Mouse (Mus musculus) thymus, postnatal 36 days (tissue): ENCODE results near the gene Wnt7b.

ENCODE experiments used
- DNase-seq, 2 experiments: peaks; one replicate each; pipeline ENCODE4 v3.0.0; 2022; ENCODE audit warnings: mixed read lengths in 2 of 2

Wnt7b gene

GRCm38 (mm10) chr15:85505118-85505925 lies 77.0 kb downstream of the Wnt7b start:
- no peak for DNase-seq

GRCm38 (mm10) chr15:85503127-85503526 lies 79.1 kb downstream of the Wnt7b start, which contains the start of gene 7530416G11Rik:
Gene 7530416G11Rik, minus strand, starts transcription at chr15:85503227.
- DNase-seq = no peak

- no peak for DNase-seq
These were observed 82.0 kb downstream of the Wnt7b start for GRCm38 (mm10) chr15:85500267-85500666.

- DNase-seq = no peak
These were observed 84.2 kb downstream of the Wnt7b start for GRCm38 (mm10) chr15:85497981-85498475.

- DNase-seq = no peak
These were observed 84.7 kb downstream of the Wnt7b start for GRCm38 (mm10) chr15:85497548-85497947.

- DNase-seq = no peak
These were observed 88.1 kb downstream of the Wnt7b start for GRCm38 (mm10) chr15:85494163-85494621.

- no peak for DNase-seq
These were observed 92.5 kb downstream of the Wnt7b start for GRCm38 (mm10) chr15:85489751-85490150.

GRCm38 (mm10) chr15:85488900-85489299 lies 93.4 kb downstream of the Wnt7b start:
- DNase-seq = no peak
